Mouse (Mus musculus) MEL (cell line): ENCODE results near the gene Rps11.

Experiments
- BHLHE40 ChIP-seq: IDR thresholded peaks from 2 replicates; pipeline ENCODE4 v1.6.1; 2012; ENCODE audit warnings: low read depth, mild to moderate bottlenecking, inconsistent platforms, low read length, improper control_type of control experiment, borderline replicate concordance
- CTCF ChIP-seq, 3 experiments: IDR thresholded peaks in 2 of 3; conservative IDR thresholded peaks in 1 of 3; 2 replicates each; pipeline ENCODE4 v1.5.1; 2011 to 2012; ENCODE audit warnings: low read length in 3 of 3, low read depth in 2 of 3, mild to moderate bottlenecking in 2 of 3, improper control_type of control experiment in 1 of 3, inconsistent platforms in 1 of 3, mixed read lengths in 1 of 3, moderate library complexity in 1 of 3; ENCODE audit not compliant: control insufficient read depth in 1 of 3, insufficient read depth in 1 of 3, poor library complexity in 1 of 3, severe bottlenecking in 1 of 3
- JUND ChIP-seq: IDR thresholded peaks from 2 replicates; pipeline ENCODE4 v1.6.1; 2011; ENCODE audit warnings: low read depth, mild to moderate bottlenecking, improper control_type of control experiment, low read length
- MAX ChIP-seq: IDR thresholded peaks from 2 replicates; pipeline ENCODE4 v1.6.1; 2011; ENCODE audit warnings: low read length, improper control_type of control experiment
- POLR2AphosphoS2 ChIP-seq: IDR thresholded peaks from 2 replicates; pipeline ENCODE4 v1.6.1; 2011; ENCODE audit warnings: low read length, improper control_type of control experiment
- TBP ChIP-seq: IDR thresholded peaks from 2 replicates; pipeline ENCODE4 v1.8.0; 2011; ENCODE audit warnings: low read depth, low read length, improper control_type of control experiment
- ZKSCAN1 ChIP-seq: IDR thresholded peaks from 2 replicates; pipeline ENCODE4 v1.6.1; 2012; ENCODE audit warnings: low read depth, mild to moderate bottlenecking, inconsistent platforms, low read length, improper control_type of control experiment, moderate library complexity

- TF ChIP-seq MAX (no peak), CTCF (IDR thresholded peaks at IDR 0.05 in 2 of 3, conservative IDR thresholded peaks at IDR 0.05 in 1 of 3; ENCODE audit: control insufficient read depth in 1 of 3, insufficient read depth in 1 of 3, low read depth in 2 of 3, low read length in 3 of 3, poor library complexity in 1 of 3, severe bottlenecking in 1 of 3) (no peak), JUND (no peak), TBP (no peak), POLR2AphosphoS2 (no peak), BHLHE40 (no peak), ZKSCAN1 (no peak)
Observed at GRCm38 (mm10) chr7:45077322-45077721, 46.9 kb downstream of the Rps11 start.
